Mouse (Mus musculus) CH12.LX (cell line): Measurements from ENCODE around the gene Rnd3. TPM values are rescaled to one million over a fixed set of nuclear protein-coding genes. Genes with fewer than 3 reads are reported as not detected.

ENCODE experiments used
- DNase-seq: peaks from one replicate; pipeline ENCODE4 v3.0.0-alpha.2; 2013; ENCODE audit errors: extremely low read depth
- H3K27ac ChIP-seq: 2 replicates; pipeline ENCODE4 v1.5.1; 2012; ENCODE audit warnings: low read depth, mild to moderate bottlenecking, control low read depth, moderate library complexity; ENCODE audit not compliant: insufficient read depth
- H3K27me3 ChIP-seq: replicated peaks from 2 replicates; pipeline ENCODE3; 2012; ENCODE audit warnings: inconsistent platforms
- H3K36me3 ChIP-seq, 2 experiments: replicated peaks in 1 of 2; 2 replicates each; pipeline versions ENCODE3 to v1.6.1; 2012; ENCODE audit warnings: inconsistent platforms in 1 of 2, low read length in 1 of 2, mild to moderate bottlenecking in 1 of 2, mixed read lengths in 1 of 2, moderate library complexity in 1 of 2; ENCODE audit not compliant: control insufficient read depth in 1 of 2, insufficient read depth in 1 of 2
- H3K4me1 ChIP-seq, 2 experiments: 2 replicates each; pipeline ENCODE4 v1.6.1; 2012; ENCODE audit warnings: inconsistent platforms in 1 of 2, moderate library complexity in 1 of 2; ENCODE audit not compliant: insufficient read depth in 2 of 2, control insufficient read depth in 1 of 2
- H3K4me2 ChIP-seq: 2 replicates; pipeline ENCODE4 v1.6.1; 2012; ENCODE audit warnings: low read depth, mild to moderate bottlenecking, control low read depth; ENCODE audit not compliant: poor library complexity, insufficient read depth, severe bottlenecking
- H3K4me3 ChIP-seq, 3 experiments: fragments of 150-350 bp in 1 of 3; sonication (generic) in 1 of 3; replicated peaks in 1 of 3; 2 replicates each; pipeline versions ENCODE3 to v1.5.1; 2011 to 2012; ENCODE audit warnings: low read depth in 2 of 3, low read length in 2 of 3, mild to moderate bottlenecking in 2 of 3, moderate library complexity in 2 of 3, control low read depth in 1 of 3, improper control_type of control experiment in 1 of 3, inconsistent platforms in 1 of 3, mixed read lengths in 1 of 3; ENCODE audit not compliant: poor library complexity in 1 of 3
- H3K79me2 ChIP-seq: replicated peaks from 2 replicates; pipeline ENCODE4 v1.6.1; 2012; ENCODE audit warnings: mild to moderate bottlenecking, moderate library complexity; ENCODE audit not compliant: control insufficient read depth, poor library complexity, insufficient read depth, severe bottlenecking; ENCODE audit errors: extremely low read depth
- H3K9ac ChIP-seq: 2 replicates; pipeline ENCODE4 v1.6.1; 2012; ENCODE audit warnings: low read depth, mild to moderate bottlenecking, control low read depth, moderate library complexity; ENCODE audit not compliant: insufficient read depth
- H3K9me3 ChIP-seq: replicated peaks from 2 replicates; pipeline ENCODE3; 2012; ENCODE audit warnings: low read length, inconsistent platforms, mixed read lengths
- CHD1 ChIP-seq: IDR thresholded peaks from 2 replicates; pipeline ENCODE4 v1.6.1; 2012; ENCODE audit warnings: low read depth, low read length, improper control_type of control experiment, inconsistent platforms
- CTCF ChIP-seq, 2 experiments: IDR thresholded peaks in 1 of 2; conservative IDR thresholded peaks in 1 of 2; 2 replicates each; pipeline ENCODE4 v1.5.1; 2011 to 2012; ENCODE audit warnings: low read depth in 2 of 2, low read length in 2 of 2, improper control_type of control experiment in 1 of 2, inconsistent platforms in 1 of 2, mild to moderate bottlenecking in 1 of 2, moderate library complexity in 1 of 2
- E2F4 ChIP-seq: IDR thresholded peaks from 2 replicates; pipeline ENCODE4 v1.6.1; 2011; ENCODE audit warnings: low read depth, low read length, improper control_type of control experiment; ENCODE audit not compliant: insufficient replicate concordance
- ELF1 ChIP-seq: IDR thresholded peaks from 2 replicates; pipeline ENCODE4 v1.6.1; 2014; ENCODE audit warnings: low read depth, mild to moderate bottlenecking, inconsistent platforms, low read length, improper control_type of control experiment
- ETS1 ChIP-seq: conservative IDR thresholded peaks from 2 replicates; pipeline ENCODE4 v1.6.1; 2012; ENCODE audit warnings: low read depth, mild to moderate bottlenecking, inconsistent platforms, low read length, improper control_type of control experiment, moderate library complexity
- HCFC1 ChIP-seq: IDR thresholded peaks from 2 replicates; pipeline ENCODE4 v1.6.1; 2012; ENCODE audit warnings: low read depth, mild to moderate bottlenecking, inconsistent platforms, low read length, improper control_type of control experiment
- IRF4 ChIP-seq: IDR thresholded peaks from 2 replicates; pipeline ENCODE4 v1.6.1; 2014; ENCODE audit warnings: low read depth, mild to moderate bottlenecking, inconsistent platforms, low read length, improper control_type of control experiment
- JUND ChIP-seq: conservative IDR thresholded peaks from 2 replicates; pipeline ENCODE4 v1.6.1; 2011; ENCODE audit warnings: low read depth, low read length, improper control_type of control experiment
- KAT2A ChIP-seq: IDR thresholded peaks from 2 replicates; pipeline ENCODE4 v1.6.1; 2012; ENCODE audit warnings: low read length, improper control_type of control experiment, inconsistent platforms; ENCODE audit not compliant: insufficient replicate concordance
- MAFK ChIP-seq: IDR thresholded peaks from 2 replicates; pipeline ENCODE4 v1.6.1; 2011; ENCODE audit warnings: low read length, improper control_type of control experiment; ENCODE audit not compliant: insufficient replicate concordance
- MAX ChIP-seq: IDR thresholded peaks from 2 replicates; pipeline ENCODE4 v1.6.1; 2011; ENCODE audit warnings: low read length, improper control_type of control experiment
- MAZ ChIP-seq: IDR thresholded peaks from 2 replicates; pipeline ENCODE4 v1.6.1; 2012; ENCODE audit warnings: low read depth, mild to moderate bottlenecking, inconsistent platforms, low read length, improper control_type of control experiment, moderate library complexity
- MEF2A ChIP-seq: IDR thresholded peaks from 2 replicates; pipeline ENCODE4 v1.6.1; 2014; ENCODE audit warnings: low read depth, mild to moderate bottlenecking, inconsistent platforms, low read length, improper control_type of control experiment, borderline replicate concordance
- MXI1 ChIP-seq: IDR thresholded peaks from 2 replicates; pipeline ENCODE4 v1.6.1; 2011; ENCODE audit warnings: mild to moderate bottlenecking, low read depth, low read length, improper control_type of control experiment
- NELFE ChIP-seq: IDR thresholded peaks from 2 replicates; pipeline ENCODE4 v1.6.1; 2011; ENCODE audit warnings: low read depth, low read length, improper control_type of control experiment
- NRF1 ChIP-seq: IDR thresholded peaks from 2 replicates; pipeline ENCODE4 v1.6.1; 2014; ENCODE audit warnings: low read depth, mild to moderate bottlenecking, inconsistent platforms, low read length, improper control_type of control experiment, moderate library complexity
- PAX5 ChIP-seq: IDR thresholded peaks from 2 replicates; pipeline ENCODE4 v1.6.1; 2012; ENCODE audit warnings: low read length, inconsistent platforms, mixed read lengths
- POLR2AphosphoS2 ChIP-seq: IDR thresholded peaks from 2 replicates; pipeline ENCODE4 v1.6.1; 2011; ENCODE audit warnings: low read depth, low read length, improper control_type of control experiment
- RCOR1 ChIP-seq: conservative IDR thresholded peaks from 2 replicates; pipeline ENCODE4 v1.6.1; 2012; ENCODE audit warnings: low read depth, mild to moderate bottlenecking, inconsistent platforms, low read length, improper control_type of control experiment
- SIN3A ChIP-seq: IDR thresholded peaks from 2 replicates; pipeline ENCODE4 v1.6.1; 2012; ENCODE audit warnings: low read length, improper control_type of control experiment, inconsistent platforms
- SMC3 ChIP-seq: IDR thresholded peaks from 2 replicates; pipeline ENCODE4 v1.6.1; 2011; ENCODE audit warnings: low read depth, low read length, improper control_type of control experiment
- TCF12 ChIP-seq: IDR thresholded peaks from 2 replicates; pipeline ENCODE4 v1.6.1; 2014; ENCODE audit warnings: low read depth, mild to moderate bottlenecking, inconsistent platforms, low read length, improper control_type of control experiment
- UBTF ChIP-seq: IDR thresholded peaks from 2 replicates; pipeline ENCODE4 v1.6.1; 2012; ENCODE audit warnings: low read depth, mild to moderate bottlenecking, inconsistent platforms, low read length, improper control_type of control experiment, moderate library complexity
- ZMIZ1 ChIP-seq: IDR thresholded peaks from 2 replicates; pipeline ENCODE4 v1.6.1; 2012; ENCODE audit warnings: low read depth, mild to moderate bottlenecking, inconsistent platforms, low read length, improper control_type of control experiment
- ZNF384 ChIP-seq: IDR thresholded peaks from 2 replicates; pipeline ENCODE4 v1.6.1; 2012; ENCODE audit warnings: low read depth, low read length, improper control_type of control experiment, inconsistent platforms
- dilution Hi-C: fragments of 300-500 bp; cut with MboI; formaldehyde crosslinking; loops from 2 replicates; pipeline ENCODE4 v1.14.3; 2020; ENCODE audit warnings: low sequenced_read_pairs; ENCODE audit not compliant: extremely low pct_unique_long_range_greater_than_20kb, extremely low pct_ligation_motif_present
- in situ Hi-C: fragments of 300-500 bp; cut with MboI; formaldehyde crosslinking; loops from 3 replicates; pipeline ENCODE4 v1.14.3; 2019; ENCODE audit warnings: low sequenced_read_pairs, low pct_ligation_motif_present, low pct_unique_long_range_greater_than_20kb, mixed read lengths
- polyA plus RNA-seq: library from polyadenylated mRNA; unstranded; fragments of >175 nt; gene quantifications from 2 replicates; pipeline ENCODE4 v1.2.1, GENCODE M21; 2012; ENCODE audit warnings: low read depth; ENCODE audit not compliant: insufficient read length
- total RNA-seq, 2 experiments: library from RNA; depleted of rRNA; stranded (reverse); fragments of 300-350 nt in 1 of 2; fragments of >200 nt in 1 of 2; gene quantifications; 2 replicates each; pipeline ENCODE4 v1.2.3; 2012 to 2014

Gene Rnd3
- total and polyA plus RNA-seq, 3 experiments: 0.08 to 1.5 (median 0.80) TPM

DNA sequence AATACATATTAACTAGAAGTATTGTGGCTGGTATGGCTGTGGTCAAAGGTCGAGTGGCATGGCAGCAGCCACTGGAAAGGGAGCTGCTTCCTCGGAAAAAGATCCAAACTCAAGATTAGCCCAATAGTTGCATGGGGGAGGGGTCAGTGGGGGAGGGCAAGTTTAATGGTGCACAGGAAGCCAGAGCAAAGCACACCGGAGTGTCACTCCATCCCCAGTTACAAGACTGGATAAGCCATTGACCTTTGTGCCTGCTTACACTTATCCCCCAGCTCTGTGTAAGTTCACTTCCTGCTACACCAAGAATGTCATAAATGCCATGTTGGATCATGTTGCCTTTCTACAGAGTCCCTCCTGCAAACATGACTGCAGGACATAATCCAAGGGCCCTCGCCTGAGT is 11.2 kb downstream of the Rnd3 start:
- H3K4me3 ChIP-seq: no peak overlapping the region
- H3K9ac ChIP-seq: no peak overlapping the region
- peaks cover 0 to 4% of the 10 kb centered on the region in 2 experiments; a peak in 1 of 4 replicates for H3K4me1 ChIP-seq
- H3K9me3 ChIP-seq: no peaks in the 10 kb centered on the region
- TF ChIP-seq CHD1 (no peak), CTCF (conservative IDR thresholded peaks at IDR 0.05 in 1 of 2, IDR thresholded peaks at IDR 0.05 in 1 of 2; ENCODE audit: low read depth in 2 of 2, low read length in 2 of 2) (no peak), KAT2A (no peak), ELF1 (no peak), MAFK (no peak), NELFE (no peak), ZMIZ1 (no peak), MAX (no peak), PAX5 (no peak), SMC3 (no peak), MAZ (no peak), IRF4 (no peak), NRF1 (no peak), ZNF384 (no peak), POLR2AphosphoS2 (no peak), ETS1 (no peak), E2F4 (no peak), UBTF (no peak)
- TF ChIP-seq, all 38 proteins: peak for 0
- no peak overlapping the region for H3K4me2 ChIP-seq
- H3K79me2 ChIP-seq: no peaks in the 10 kb centered on the region
- no peak overlapping the region for H3K27ac ChIP-seq
- H3K27me3 ChIP-seq: no peaks in the 10 kb centered on the region
- no peak for DNase-seq
- dilution Hi-C loops: no loop called here
- H3K36me3 ChIP-seq: no peaks in the 10 kb centered on the region
- in situ Hi-C loops: loop anchor here (25.0 kb wide), 1 partner anchor 825 kb away; no protein-coding TSS in a partner anchor

DNA sequence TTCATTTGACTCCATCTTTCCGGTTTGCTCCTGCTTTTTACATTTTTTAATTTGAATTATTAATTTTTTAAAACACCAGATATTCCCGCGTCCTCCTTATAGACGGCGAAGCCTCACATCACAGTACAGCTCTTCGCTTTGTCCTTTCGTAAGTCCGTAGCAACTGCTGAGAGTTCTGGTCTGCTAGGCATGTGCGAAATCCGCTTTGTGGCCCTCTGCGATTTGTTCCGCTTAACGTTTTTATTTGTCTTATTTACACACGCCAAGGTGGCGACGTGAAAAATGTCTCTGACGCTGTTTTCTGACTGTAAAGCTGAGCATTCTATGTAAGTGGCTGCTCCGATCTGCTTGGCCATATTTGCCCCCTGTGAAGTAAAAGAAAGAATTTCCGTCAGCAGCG is 16.7 kb downstream of the Rnd3 start:
- no peak overlapping the region for H3K4me3 ChIP-seq
- no peaks in the 10 kb centered on the region for H3K9me3 ChIP-seq
- H3K27ac ChIP-seq: no peak overlapping the region
- H3K4me2 ChIP-seq: no peak overlapping the region
- TF ChIP-seq MAZ (no peak), SIN3A (no peak), ZMIZ1 (no peak), NRF1 (no peak), ETS1 (no peak), JUND (no peak), TCF12 (no peak), NELFE (no peak), HCFC1 (no peak), MXI1 (no peak), ZNF384 (no peak), ELF1 (no peak), MAFK (no peak), MEF2A (no peak), RCOR1 (no peak), E2F4 (no peak), POLR2AphosphoS2 (no peak)
- H3K36me3 ChIP-seq: no peaks in the 10 kb centered on the region
- no peaks in the 10 kb centered on the region for H3K79me2 ChIP-seq
- in situ Hi-C loops: loop anchor here (25.0 kb wide), 1 partner anchor 820 kb away; no protein-coding TSS in a partner anchor
- no peaks in the 10 kb centered on the region for H3K27me3 ChIP-seq
- no peak overlapping the region for H3K9ac ChIP-seq
- DNase-seq: no peak
- dilution Hi-C loops: no loop called here
- H3K4me1 ChIP-seq: no peaks in the 10 kb centered on the region
